Mouse (Mus musculus): ENCODE measurements at regions not wholly inside any gene's neighbourhood (a gene's known extent, or its start where the extent isn't known, plus 50 kb on each side); places are given as distances from the start of the nearest gene placed in this dataset.

GRCm38 (mm10) chr10:119031282-119032275 lies 161.6 kb upstream of the Dyrk2 start:
- TF ChIP-seq CTCF (conservative IDR thresholded peaks at IDR 0.05; ENCODE audit: low read length) (no peak), POU5F1 (IDR thresholded peaks at IDR 0.05; ENCODE audit: borderline replicate concordance, low read length) (no peak), NANOG (IDR thresholded peaks at IDR 0.05; ENCODE audit: borderline replicate concordance, low read length) (no peak)

Measured in E14TG2a.4 (cell line).